Mouse (Mus musculus) lung, embryonic 14.5 days (tissue): ENCODE measurements around the gene Urm1. TPM values are rescaled to one million over a fixed set of nuclear protein-coding genes. Genes with fewer than 3 reads are reported as not detected.

Experiments used
- ATAC-seq: fragments of 200-750 bp; cut with Nextera tagmentation; 2 replicates; pipeline ENCODE4 v1.8.0; 2017; ENCODE audit warnings: mild to moderate bottlenecking, moderate TSS enrichment, moderate library complexity; ENCODE audit not compliant: insufficient read depth
- DNase-seq: peaks from one replicate; pipeline ENCODE4 v3.0.0-alpha.2; 2015
- H3K27ac ChIP-seq: fragments of 300-500 bp; sonication (generic); 2 replicates; pipeline ENCODE4 v1.5.1; 2014; ENCODE audit warnings: low read depth, mild to moderate bottlenecking, moderate library complexity
- H3K27me3 ChIP-seq: fragments of 300-500 bp; sonication (generic); 2 replicates; pipeline ENCODE4 v1.6.1; 2014; ENCODE audit warnings: low read length, control low read depth; ENCODE audit not compliant: insufficient read depth
- H3K36me3 ChIP-seq: fragments of 300-500 bp; sonication (generic); 2 replicates; pipeline ENCODE4 v1.6.1; 2014; ENCODE audit warnings: control low read depth; ENCODE audit not compliant: insufficient read depth
- H3K4me1 ChIP-seq: fragments of 300-500 bp; sonication (generic); 2 replicates; pipeline ENCODE4 v1.6.1; 2014; ENCODE audit warnings: antibody characterized with exemption, control low read depth; ENCODE audit not compliant: insufficient read depth
- H3K4me2 ChIP-seq: fragments of 300-500 bp; sonication (generic); 2 replicates; pipeline ENCODE4 v1.6.1; 2014; ENCODE audit warnings: mild to moderate bottlenecking
- H3K4me3 ChIP-seq: fragments of 300-500 bp; sonication (generic); 2 replicates; pipeline ENCODE4 v1.5.1; 2014; ENCODE audit warnings: low read depth, low read length
- H3K9ac ChIP-seq: fragments of 300-500 bp; sonication (generic); 2 replicates; pipeline ENCODE4 v1.6.1; 2014
- H3K9me3 ChIP-seq: fragments of 300-500 bp; sonication (generic); 2 replicates; pipeline ENCODE4 v1.6.1; 2016; ENCODE audit warnings: low read depth, low read length, control low read depth
- CTCF ChIP-seq: IDR thresholded peaks from 2 replicates; pipeline ENCODE4 v1.5.1; 2016; ENCODE audit warnings: antibody characterized with exemption, low read depth
- whole genome bisulfite sequencing: fragments of 180-500 bp; shearing (Covaris S2); extraction: QIAGEN DNeasy Blood & Tissue Kit; methylation state at CpG from one replicate; pipeline ENCODE4 v1.1.7; 2014; 5-methylcytosine and 5-hydroxymethylcytosine counted together
- polyA plus RNA-seq: library from polyadenylated mRNA; unstranded; fragments of >200 nt; fragmentation: Nextera tagmentation; extraction: Ambion mirVana; gene quantifications from 2 replicates; pipeline ENCODE4 v1.2.1, GENCODE M21; 2014

The Urm1 gene
- polyA plus RNA-seq, 1 experiment from 2014 or later, result 27.0 TPM

DNA sequence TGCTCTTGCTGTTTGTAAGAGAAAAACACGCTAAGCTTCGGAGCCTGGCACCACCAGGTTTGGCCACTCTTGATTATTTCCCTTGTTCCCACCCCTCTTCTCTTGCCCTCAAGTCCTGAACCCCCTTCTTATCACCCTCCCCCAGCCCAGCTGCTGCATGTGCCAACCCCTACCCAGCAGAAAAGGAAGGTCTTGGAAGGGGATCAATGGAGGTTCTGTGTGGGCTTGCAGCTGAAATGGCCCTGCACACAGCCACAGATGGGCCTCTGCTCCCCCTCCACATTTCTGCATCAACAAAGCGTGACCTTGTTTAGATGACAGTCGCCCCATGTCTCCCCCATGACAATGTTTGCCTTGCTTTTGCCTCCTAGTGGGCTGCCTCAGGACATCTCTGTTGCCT lies 11.2 kb downstream of the Urm1 start:
- Histone ChIP-seq H3K9me3 (no peaks in the 10 kb centered on the region), H3K4me2 (no peak overlapping the region), H3K27me3 (no peaks in the 10 kb centered on the region), H3K36me3 (peaks cover 14% of the 10 kb centered on the region; the same call in 1 of the 2 replicates), H3K4me1 (peaks cover 3% of the 10 kb centered on the region), H3K9ac (no peak overlapping the region), H3K4me3 (no peak overlapping the region), H3K27ac (no peak overlapping the region)
- DNase-seq, result no peak
- no peak for ATAC-seq
- 82% methylated on average over 4 of the region's 4 CpGs for WGBS
- TF ChIP-seq CTCF, result no peak

DNA sequence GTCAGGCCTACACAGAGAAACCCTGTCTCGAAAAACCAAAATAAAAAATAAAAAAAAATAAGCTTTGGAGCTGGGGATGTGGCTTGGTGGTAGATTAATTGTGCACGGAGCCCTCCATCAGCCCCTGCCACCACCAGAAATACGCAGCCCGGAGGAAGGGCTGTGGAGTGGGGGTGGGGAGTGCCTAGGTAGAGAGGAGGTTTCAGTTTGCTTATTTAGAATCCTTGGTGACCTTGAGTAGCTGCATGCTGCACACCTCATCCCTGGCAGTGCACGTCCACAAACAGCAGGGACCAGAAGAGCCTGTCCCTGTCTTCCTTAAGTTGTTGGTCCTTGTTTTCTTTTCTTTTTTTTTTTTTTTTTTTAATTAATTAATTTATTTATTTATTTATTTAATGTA lies 13.9 kb downstream of the Urm1 start:
- Histone ChIP-seq H3K4me3 (no peak overlapping the region), H3K27me3 (no peaks in the 10 kb centered on the region), H3K4me2 (no peak overlapping the region), H3K9ac (no peak overlapping the region), H3K4me1 (no peaks in the 10 kb centered on the region), H3K36me3 (peaks cover 30% of the 10 kb centered on the region; the same call in 1 of the 2 replicates), H3K27ac (no peak overlapping the region), H3K9me3 (no peaks in the 10 kb centered on the region)
- ATAC-seq, result no peak
- no peak for TF ChIP-seq CTCF
- no peak for DNase-seq
- 86% methylated on average over 5 of the region's 5 CpGs for WGBS

DNA sequence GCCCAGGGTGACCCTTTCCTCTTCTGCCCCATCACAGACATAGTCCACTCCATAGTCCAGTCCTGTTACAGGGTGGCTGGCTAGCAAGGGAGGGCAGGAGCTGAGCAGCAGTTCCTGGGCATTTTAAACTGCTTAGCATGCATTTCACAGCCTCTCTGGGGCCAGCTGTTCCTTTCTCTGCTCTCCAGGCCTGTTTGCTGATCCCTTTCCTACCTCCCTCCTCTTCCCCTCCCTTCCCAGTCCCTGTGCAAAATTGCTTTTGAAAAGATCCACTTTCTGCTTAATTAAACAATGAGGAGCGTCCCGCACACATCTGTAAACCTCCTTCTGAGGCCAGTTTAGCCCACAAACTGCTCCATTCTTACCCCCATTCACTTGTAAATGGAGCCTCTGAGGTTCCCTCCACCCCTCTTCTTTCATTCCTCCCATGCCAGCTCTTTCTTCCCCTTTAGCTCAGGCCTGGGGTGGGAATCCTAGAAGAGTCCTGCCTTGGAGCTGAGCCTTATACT lies 15.6 kb downstream of the Urm1 start:
- Histone ChIP-seq H3K36me3 (peaks cover 33% of the 10 kb centered on the region; the same call in 1 of the 2 replicates), H3K4me3 (no peak overlapping the region), H3K27ac (no peak overlapping the region), H3K4me1 (no peaks in the 10 kb centered on the region), H3K9me3 (no peaks in the 10 kb centered on the region), H3K4me2 (no peak overlapping the region), H3K27me3 (no peaks in the 10 kb centered on the region), H3K9ac (no peak overlapping the region)
- no peak for ATAC-seq
- no peak for DNase-seq
- no peak for TF ChIP-seq CTCF
- WGBS, result 75% methylated on average over 2 of the region's 2 CpGs

DNA sequence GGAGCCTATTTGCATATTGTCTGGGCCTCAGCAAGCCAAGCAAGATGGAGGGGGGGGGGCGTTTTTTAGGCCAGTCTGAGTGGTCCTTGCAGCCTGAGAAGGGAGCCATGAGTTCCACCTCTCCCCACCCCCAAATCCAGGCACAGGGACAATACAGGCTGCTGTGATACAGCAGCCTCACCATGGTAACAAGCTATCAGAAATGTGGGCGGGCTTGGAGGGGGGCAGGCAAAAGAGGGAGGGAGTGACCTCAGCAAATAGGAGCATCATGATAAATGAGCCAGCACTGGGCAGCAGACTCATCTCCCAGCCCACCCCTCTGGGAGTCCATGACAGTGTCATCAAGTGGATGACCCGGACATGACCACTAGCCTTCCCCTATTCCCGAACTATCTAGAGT lies 19.6 kb downstream of the Urm1 start:
- H3K27ac ChIP-seq, result no peak overlapping the region
- no peaks in the 10 kb centered on the region for H3K9me3 ChIP-seq
- peaks cover 16% of the 10 kb centered on the region for H3K27me3 ChIP-seq
- no peak overlapping the region for H3K9ac ChIP-seq
- DNase-seq, result no peak
- no peak overlapping the region for H3K4me2 ChIP-seq
- H3K36me3 ChIP-seq, result peaks cover 62% of the 10 kb centered on the region
- no peak for TF ChIP-seq CTCF
- no peak overlapping the region for H3K4me3 ChIP-seq
- H3K4me1 ChIP-seq, result no peaks in the 10 kb centered on the region
- no peak for ATAC-seq
- WGBS, result 33% methylated on average over 4 of the region's 4 CpGs

DNA sequence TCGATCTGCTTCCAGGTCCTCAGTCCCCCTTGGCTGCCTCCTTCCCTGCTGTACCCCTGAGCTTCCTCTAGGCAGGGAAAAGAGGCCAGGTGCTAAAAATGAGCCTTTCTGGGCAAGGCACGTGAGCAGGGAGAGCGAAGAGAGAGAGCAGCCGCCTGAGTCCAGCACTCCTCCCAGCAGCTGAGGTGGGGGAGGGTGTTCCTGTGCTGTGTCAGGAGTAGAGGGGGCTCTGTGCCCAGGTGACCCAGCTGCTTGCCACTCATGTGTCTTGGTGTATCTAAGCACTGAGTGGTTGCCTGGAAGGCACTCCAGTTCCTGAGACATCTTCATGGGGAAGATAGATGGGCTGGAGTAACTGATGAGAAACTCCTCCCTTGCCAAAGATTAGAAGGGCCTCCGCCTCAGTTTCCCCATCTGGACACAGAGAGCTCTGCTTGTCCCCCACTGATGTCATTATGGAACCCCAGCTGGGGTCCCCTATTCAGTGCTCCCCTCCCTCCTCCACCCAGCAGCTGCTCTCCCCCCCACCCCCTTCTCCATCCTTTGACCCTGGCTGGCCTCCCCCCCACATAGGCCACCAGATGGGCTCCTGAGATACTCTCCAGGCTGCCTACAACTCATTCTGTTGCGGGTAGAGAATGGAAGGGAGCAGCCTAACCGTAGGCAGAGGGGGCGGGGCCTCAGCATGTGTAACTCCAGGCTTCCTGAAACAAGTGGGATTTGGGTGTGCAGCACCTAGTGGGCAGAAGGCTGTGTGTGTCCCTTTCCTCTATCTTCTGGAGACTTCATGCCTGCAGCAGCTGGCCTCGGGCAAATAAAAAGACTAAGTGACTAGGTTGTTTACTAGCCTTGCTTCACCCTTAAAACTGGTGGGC lies 23.6 kb downstream of the Urm1 start:
- DNase-seq, result no peak
- Histone ChIP-seq H3K36me3 (peaks cover 47% of the 10 kb centered on the region), H3K4me3 (no peak overlapping the region), H3K4me1 (no peaks in the 10 kb centered on the region), H3K4me2 (no peak overlapping the region), H3K27ac (no peak overlapping the region), H3K27me3 (peaks cover 54% of the 10 kb centered on the region), H3K9me3 (no peaks in the 10 kb centered on the region), H3K9ac (no peak overlapping the region)
- no peak for TF ChIP-seq CTCF
- no peak for ATAC-seq
- WGBS, result 76% methylated on average over 9 of the region's 9 CpGs

DNA sequence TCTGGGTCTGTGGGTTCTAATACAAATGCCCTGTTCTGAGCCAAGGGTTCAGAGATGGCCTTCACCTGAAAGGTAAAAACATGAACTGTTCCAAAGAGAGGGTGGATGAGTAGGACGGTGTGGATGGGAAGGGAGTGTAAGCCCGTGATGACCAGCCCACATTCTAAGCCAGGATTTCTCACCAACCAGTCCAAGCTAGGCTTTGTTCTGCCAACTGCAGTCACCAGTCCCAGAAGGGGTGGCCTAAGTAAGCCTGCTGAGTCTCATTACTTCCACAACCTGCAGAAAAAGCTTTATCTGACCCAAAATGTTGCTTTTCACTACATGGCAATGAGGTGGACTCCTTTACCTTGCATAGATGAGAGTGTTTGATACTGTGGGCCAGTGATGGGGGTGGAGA lies 24.2 kb downstream of the Urm1 start:
- no peak for TF ChIP-seq CTCF
- DNase-seq (no peak), ATAC-seq (no peak)
- H3K9ac ChIP-seq, result no peak overlapping the region
- H3K36me3 ChIP-seq, result peaks cover 40% of the 10 kb centered on the region
- peaks cover 54% of the 10 kb centered on the region for H3K27me3 ChIP-seq
- no peaks in the 10 kb centered on the region for H3K4me1 ChIP-seq
- 80% methylated on average over 2 of the region's 2 CpGs for WGBS
- no peaks in the 10 kb centered on the region for H3K9me3 ChIP-seq
- no peak overlapping the region for H3K4me3 ChIP-seq
- no peak overlapping the region for H3K4me2 ChIP-seq
- H3K27ac ChIP-seq, result no peak overlapping the region

DNA sequence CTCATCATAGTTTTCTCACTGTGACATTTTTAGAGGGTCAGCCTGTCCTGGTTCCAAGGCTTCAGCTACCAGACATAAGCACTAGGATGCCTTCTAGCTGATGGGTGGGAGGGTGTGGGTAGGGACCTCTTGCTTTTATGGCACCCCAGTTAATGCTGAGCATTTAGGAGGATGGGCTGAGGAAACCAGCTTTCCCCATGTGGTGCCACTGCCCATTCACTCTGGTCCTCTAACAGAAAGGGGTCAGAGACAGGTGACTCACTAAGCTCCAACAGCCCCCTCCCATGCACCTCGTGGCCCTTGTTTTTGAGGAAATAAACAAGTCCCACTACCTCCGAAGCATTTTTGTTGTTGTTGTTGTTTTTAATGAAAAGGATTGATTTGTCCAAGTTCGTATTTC lies 24.8 kb downstream of the Urm1 start:
- Histone ChIP-seq H3K4me3 (no peak overlapping the region), H3K4me1 (no peaks in the 10 kb centered on the region), H3K9ac (no peak overlapping the region), H3K27me3 (peaks cover 54% of the 10 kb centered on the region), H3K27ac (no peak overlapping the region), H3K4me2 (no peak overlapping the region), H3K36me3 (peaks cover 40% of the 10 kb centered on the region), H3K9me3 (no peaks in the 10 kb centered on the region)
- ATAC-seq, result no peak
- no peak for TF ChIP-seq CTCF
- 19% methylated on average over 3 of the region's 3 CpGs for WGBS
- DNase-seq, result no peak
